Mouse (Mus musculus) ES-Bruce4 (cell line): ENCODE data around the gene Stx11. TPM values are rescaled to one million over a fixed set of nuclear protein-coding genes. Genes with fewer than 3 reads are reported as not detected.
A peak's percentile ranks its signal among the peaks of the same experiment; 100 is the strongest.

ENCODE experiments used
- H3K27ac ChIP-seq: 2 replicates; pipeline ENCODE4 v1.5.1; 2012; ENCODE audit warnings: low read length, inconsistent platforms; ENCODE audit not compliant: insufficient read depth
- H3K27me3 ChIP-seq: 2 replicates; pipeline ENCODE4 v1.6.1; 2012; ENCODE audit warnings: mild to moderate bottlenecking, low read length, inconsistent platforms; ENCODE audit not compliant: control insufficient read depth, poor library complexity, insufficient read depth, severe bottlenecking
- H3K36me3 ChIP-seq: 2 replicates; pipeline ENCODE4 v1.6.1; 2012; ENCODE audit warnings: inconsistent platforms, mild to moderate bottlenecking, low read length, moderate library complexity; ENCODE audit not compliant: control insufficient read depth, poor library complexity, insufficient read depth, severe bottlenecking
- H3K4me1 ChIP-seq: one replicate; pipeline ENCODE4 v1.8.1; 2011; ENCODE audit warnings: low read length; ENCODE audit not compliant: control insufficient read depth, insufficient read depth
- H3K4me3 ChIP-seq: 2 replicates; pipeline ENCODE4 v1.5.1; 2011; ENCODE audit warnings: low read depth, mild to moderate bottlenecking, low read length
- H3K9ac ChIP-seq: 2 replicates; pipeline ENCODE4 v1.6.1; 2012; ENCODE audit warnings: low read depth, mild to moderate bottlenecking, inconsistent platforms; ENCODE audit not compliant: poor library complexity, severe bottlenecking
- H3K9me3 ChIP-seq: replicated peaks from 2 replicates; pipeline ENCODE4 v1.6.1; 2012; ENCODE audit warnings: mild to moderate bottlenecking, low read length, inconsistent platforms; ENCODE audit not compliant: control insufficient read depth, poor library complexity, insufficient read depth, severe bottlenecking
- CTCF ChIP-seq: IDR thresholded peaks from one replicate; pipeline ENCODE4 v1.8.1; 2011; ENCODE audit warnings: low read depth, low read length
- EP300 ChIP-seq: IDR thresholded peaks from 2 replicates; pipeline ENCODE4 v1.6.1; 2011; ENCODE audit warnings: low read depth, low read length; ENCODE audit not compliant: insufficient read depth
- POLR2A ChIP-seq: IDR thresholded peaks from one replicate; pipeline ENCODE4 v1.8.1; 2011; ENCODE audit warnings: low read length; ENCODE audit not compliant: insufficient read depth
- polyA plus RNA-seq: library from polyadenylated mRNA; stranded (reverse); fragments of >200 nt; gene quantifications from 2 replicates; pipeline ENCODE4 v1.2.4, GENCODE M21; 2011; ENCODE audit warnings: low read depth; ENCODE audit not compliant: missing spikeins, insufficient read depth, insufficient read length

Gene Stx11
- polyA plus RNA-seq, 1 experiment, result 2.1 TPM

- Histone ChIP-seq H3K4me3 (peak overlapping the region; percentile 60), H3K36me3 (no peaks in the 10 kb centered on the region), H3K9me3 (peaks cover 6% of the 10 kb centered on the region; the same call in 1 of the 2 replicates), H3K27ac (peak overlapping the region; percentile 81), H3K4me1 (no peaks in the 10 kb centered on the region), H3K9ac (peak overlapping the region; percentile 74), H3K27me3 (no peaks in the 10 kb centered on the region)
- no peak for TF ChIP-seq CTCF
- TF ChIP-seq EP300, result 0 out of 2 replicates have a peak, but pooled peaks have one; percentile 32
- no peak for TF ChIP-seq POLR2A
Observed at GRCm38 (mm10) chr10:12922574-12923353, 41.3 kb downstream of the Stx11 start.

- peak overlapping the region; percentile 60 for H3K4me3 ChIP-seq
- no peak overlapping the region for H3K27ac ChIP-seq
- no peaks in the 10 kb centered on the region for H3K36me3 ChIP-seq
- no peaks in the 10 kb centered on the region for H3K4me1 ChIP-seq
- H3K9me3 ChIP-seq, result peaks cover 6% of the 10 kb centered on the region; the same call in 1 of the 2 replicates
- no peaks in the 10 kb centered on the region for H3K27me3 ChIP-seq
- H3K9ac ChIP-seq, result peak overlapping the region; percentile 74; the same call in 1 of the 2 replicates
- TF ChIP-seq EP300, result no peak
- TF ChIP-seq POLR2A, result no peak
- no peak for TF ChIP-seq CTCF
Observed at GRCm38 (mm10) chr10:12922077-12922573, 42.0 kb downstream of the Stx11 start.

GRCm38 (mm10) chr10:12921551-12922040 is 42.5 kb downstream of the Stx11 start:
- no peak overlapping the region for H3K4me3 ChIP-seq

GRCm38 (mm10) chr10:12919287-12919686 is 44.8 kb downstream of the Stx11 start:
- TF ChIP-seq CTCF (peak; percentile 30), EP300 (no peak), POLR2A (no peak)
- H3K9me3 ChIP-seq, result no peaks in the 10 kb centered on the region

More at GRCm38 (mm10) chr10:12921551-12922040, 42.5 kb downstream of the Stx11 start:
- TF ChIP-seq EP300 (no peak), CTCF (no peak), POLR2A (no peak)
- Histone ChIP-seq H3K27me3 (no peaks in the 10 kb centered on the region), H3K9me3 (peaks cover 6% of the 10 kb centered on the region; the same call in 1 of the 2 replicates), H3K4me1 (no peaks in the 10 kb centered on the region), H3K9ac (no peak overlapping the region; the same call in 1 of the 2 replicates), H3K27ac (no peak overlapping the region), H3K36me3 (no peaks in the 10 kb centered on the region)

GRCm38 (mm10) chr10:12917626-12918025 is 46.5 kb downstream of the Stx11 start:
- TF ChIP-seq EP300 (no peak), POLR2A (no peak), CTCF (no peak)

More at GRCm38 (mm10) chr10:12919287-12919686, 44.8 kb downstream of the Stx11 start:
- Histone ChIP-seq H3K27ac (0 out of 2 replicates have a peak overlapping the region, but pooled peaks have one; percentile 28), H3K9ac (no peak overlapping the region), H3K36me3 (no peaks in the 10 kb centered on the region), H3K27me3 (no peaks in the 10 kb centered on the region), H3K4me3 (no peak overlapping the region), H3K4me1 (no peaks in the 10 kb centered on the region)

GRCm38 (mm10) chr10:12916376-12916775 is 47.7 kb downstream of the Stx11 start:
- H3K9me3 ChIP-seq, result no peaks in the 10 kb centered on the region
- no peak overlapping the region for H3K4me3 ChIP-seq
- H3K27me3 ChIP-seq, result no peaks in the 10 kb centered on the region
- H3K27ac ChIP-seq, result 0 out of 2 replicates have a peak overlapping the region, but pooled peaks have one; percentile 96
- no peaks in the 10 kb centered on the region for H3K36me3 ChIP-seq
- no peak overlapping the region for H3K9ac ChIP-seq
- no peak for TF ChIP-seq EP300
- TF ChIP-seq POLR2A, result no peak
- no peak for TF ChIP-seq CTCF
- H3K4me1 ChIP-seq, result no peaks in the 10 kb centered on the region

More at GRCm38 (mm10) chr10:12917626-12918025, 46.5 kb downstream of the Stx11 start:
- no peaks in the 10 kb centered on the region for H3K27me3 ChIP-seq
- H3K4me1 ChIP-seq, result no peaks in the 10 kb centered on the region
- no peaks in the 10 kb centered on the region for H3K36me3 ChIP-seq
- no peak overlapping the region for H3K4me3 ChIP-seq
- no peak overlapping the region for H3K9ac ChIP-seq
- peak overlapping the region; percentile 12; the same call in 1 of the 2 replicates for H3K27ac ChIP-seq
- H3K9me3 ChIP-seq, result no peaks in the 10 kb centered on the region
